Mouse (Mus musculus): ENCODE data around the gene Gm20683. TPM values are rescaled to one million over a fixed set of nuclear protein-coding genes. Genes with fewer than 3 reads are reported as not detected.
A peak's percentile ranks its signal among the peaks of the same experiment; 100 is the strongest.

The Gm20683 gene
- polyA plus RNA-seq, 1 experiment from 2014 or later: 3.0 TPM

DNA sequence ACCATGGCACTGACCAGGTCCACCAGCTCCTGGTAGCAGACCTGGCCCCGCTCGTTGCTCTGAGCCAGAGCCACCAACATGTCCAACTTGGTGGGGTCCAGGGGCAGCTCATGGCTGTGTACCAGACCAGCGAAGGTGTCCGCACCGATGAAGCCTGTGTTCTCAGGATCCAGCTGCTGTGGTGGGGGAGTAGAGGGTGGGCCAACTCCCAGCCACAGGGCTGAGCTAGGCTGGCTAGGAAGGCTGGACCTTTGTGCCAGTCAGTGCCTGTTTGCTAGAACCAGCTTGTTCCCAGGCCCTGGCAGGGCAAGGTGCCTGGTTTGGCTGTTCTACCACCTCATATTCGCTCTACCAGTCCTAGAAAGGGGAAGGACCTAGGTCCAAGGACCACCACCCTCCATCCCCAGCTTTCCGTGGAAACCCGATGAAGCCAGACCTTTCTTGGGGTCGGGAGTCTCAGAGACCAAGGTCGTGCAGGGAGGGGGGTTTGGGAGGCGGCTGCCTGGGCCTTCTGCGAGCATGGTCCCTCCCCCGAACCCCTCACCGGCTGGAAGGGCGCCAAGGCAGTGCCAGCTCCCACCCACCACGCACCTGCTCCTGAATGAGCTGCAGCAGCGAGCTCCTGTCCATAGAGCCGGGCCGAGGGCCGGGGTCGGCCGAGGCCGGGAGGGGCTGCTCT, 5.0 kb downstream of the Gm20683 start:
- peaks cover 63% of the 10 kb centered on the region for H3K4me1 ChIP-seq
- peak overlapping the region; percentile 95 for H3K4me2 ChIP-seq
- WGBS: 18% methylated on average over 23 of the region's 23 CpGs
- H3K27ac ChIP-seq: peak overlapping the region; percentile 85
- no peaks in the 10 kb centered on the region for H3K9me3 ChIP-seq (replicated peaks)
- H3K27me3 ChIP-seq: no peaks in the 10 kb centered on the region
- peak overlapping the region; percentile 42 for H3K4me3 ChIP-seq (replicated peaks)
- H3K9ac ChIP-seq: peak overlapping the region; percentile 42
- H3K36me3 ChIP-seq: peaks cover 56% of the 10 kb centered on the region
- ATAC-seq (replicated peaks; ENCODE audit: low FRiP score): no peak; the same call in 1 of the 2 replicates

GRCm38 (mm10) chr17:25835816-25836215, 5.7 kb downstream of the Gm20683 start:
- peak overlapping the region; percentile 42; the same call in 1 of the 2 replicates for H3K9ac ChIP-seq
- H3K36me3 ChIP-seq: peaks cover 56% of the 10 kb centered on the region
- H3K9me3 ChIP-seq (replicated peaks): no peaks in the 10 kb centered on the region
- H3K4me3 ChIP-seq (replicated peaks): peak overlapping the region; percentile 42; the same call in 1 of the 2 replicates
- no peak for ATAC-seq (replicated peaks; ENCODE audit: low FRiP score)
- no peaks in the 10 kb centered on the region for H3K27me3 ChIP-seq
- peak overlapping the region; percentile 85 for H3K27ac ChIP-seq
- 91% methylated on average over 16 of the region's 16 CpGs for WGBS
- H3K4me1 ChIP-seq: peaks cover 70% of the 10 kb centered on the region
- H3K4me2 ChIP-seq: peak overlapping the region; percentile 95

GRCm38 (mm10) chr17:25835301-25835700, 6.3 kb downstream of the Gm20683 start:
- 90% methylated on average over 7 of the region's 7 CpGs for WGBS
- no peak overlapping the region for H3K9ac ChIP-seq
- peaks cover 56% of the 10 kb centered on the region for H3K36me3 ChIP-seq
- 0 out of 2 replicates have a peak overlapping the region, but pooled peaks have one; percentile 64 for H3K4me3 ChIP-seq (replicated peaks)
- peaks cover 74% of the 10 kb centered on the region for H3K4me1 ChIP-seq
- no peaks in the 10 kb centered on the region for H3K9me3 ChIP-seq (replicated peaks)
- peak overlapping the region; percentile 95 for H3K4me2 ChIP-seq
- H3K27me3 ChIP-seq: no peaks in the 10 kb centered on the region
- ATAC-seq (replicated peaks; ENCODE audit: low FRiP score): no peak
- no peak overlapping the region for H3K27ac ChIP-seq

- H3K4me2 ChIP-seq: peak overlapping the region; percentile 95
- H3K9ac ChIP-seq: peak overlapping the region; percentile 73
- H3K9me3 ChIP-seq (replicated peaks): no peaks in the 10 kb centered on the region
- no peak for ATAC-seq (replicated peaks; ENCODE audit: low FRiP score)
- peaks cover 77% of the 10 kb centered on the region for H3K4me1 ChIP-seq
- H3K27ac ChIP-seq: peak overlapping the region; percentile 100
- H3K4me3 ChIP-seq (replicated peaks): peak overlapping the region; percentile 64
- H3K36me3 ChIP-seq: peaks cover 56% of the 10 kb centered on the region
- WGBS: 83% methylated on average over 12 of the region's 12 CpGs
- H3K27me3 ChIP-seq: no peaks in the 10 kb centered on the region
Observed at GRCm38 (mm10) chr17:25834595-25835222, 6.9 kb downstream of the Gm20683 start.

- H3K9me3 ChIP-seq (replicated peaks): no peaks in the 10 kb centered on the region
- ATAC-seq (replicated peaks; ENCODE audit: low FRiP score): no peak
- peak overlapping the region; percentile 100 for H3K27ac ChIP-seq
- peak overlapping the region; percentile 95 for H3K4me2 ChIP-seq
- peaks cover 82% of the 10 kb centered on the region for H3K4me1 ChIP-seq
- peak overlapping the region; percentile 64 for H3K4me3 ChIP-seq (replicated peaks)
- 11% methylated on average over 6 of the region's 6 CpGs for WGBS
- peak overlapping the region; percentile 73 for H3K9ac ChIP-seq
- no peaks in the 10 kb centered on the region for H3K27me3 ChIP-seq
- H3K36me3 ChIP-seq: peaks cover 49% of the 10 kb centered on the region
Observed at GRCm38 (mm10) chr17:25833961-25834594, 7.5 kb downstream of the Gm20683 start.

DNA sequence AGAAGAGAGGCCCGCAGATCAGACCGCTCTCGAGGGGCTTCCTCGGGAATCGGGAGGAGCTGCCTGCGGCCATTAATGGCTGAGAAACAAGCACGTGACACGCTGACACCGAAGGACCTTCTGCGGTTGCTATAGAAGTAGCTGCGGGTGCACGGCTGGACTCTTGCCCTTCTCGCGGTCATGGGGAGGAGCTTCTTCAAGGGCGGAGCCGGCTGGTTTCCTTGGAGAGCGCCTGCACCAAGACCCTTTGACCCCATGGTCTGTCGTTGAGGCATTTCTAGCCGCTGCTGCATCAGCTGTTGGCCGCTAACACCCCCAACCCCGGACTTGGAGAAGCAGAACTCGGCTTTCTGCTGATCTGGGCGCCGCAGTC, 8.3 kb downstream of the Gm20683 start, which contains the start of gene Stub1:
TSS of gene Stub1 (minus strand) at position 114 of the 373 bp plus-strand sequence.
- Histone ChIP-seq H3K27ac (peak within 1 kb of the TSS; percentile 100), H3K9me3 (replicated peaks) (no peaks in the 10 kb centered on the region), H3K27me3 (no peaks in the 10 kb centered on the region), H3K9ac (peak within 1 kb of the TSS; percentile 73), H3K4me2 (peak within 1 kb of the TSS; percentile 95), H3K4me3 (replicated peaks) (peak within 1 kb of the TSS; percentile 64), H3K36me3 (peaks cover 43% of the 10 kb centered on the region), H3K4me1 (peaks cover 82% of the 10 kb centered on the region)
- ATAC-seq (replicated peaks; ENCODE audit: low FRiP score): peak; percentile 69
- under 1% methylated on average over 24 of the region's 24 CpGs for WGBS

DNA sequence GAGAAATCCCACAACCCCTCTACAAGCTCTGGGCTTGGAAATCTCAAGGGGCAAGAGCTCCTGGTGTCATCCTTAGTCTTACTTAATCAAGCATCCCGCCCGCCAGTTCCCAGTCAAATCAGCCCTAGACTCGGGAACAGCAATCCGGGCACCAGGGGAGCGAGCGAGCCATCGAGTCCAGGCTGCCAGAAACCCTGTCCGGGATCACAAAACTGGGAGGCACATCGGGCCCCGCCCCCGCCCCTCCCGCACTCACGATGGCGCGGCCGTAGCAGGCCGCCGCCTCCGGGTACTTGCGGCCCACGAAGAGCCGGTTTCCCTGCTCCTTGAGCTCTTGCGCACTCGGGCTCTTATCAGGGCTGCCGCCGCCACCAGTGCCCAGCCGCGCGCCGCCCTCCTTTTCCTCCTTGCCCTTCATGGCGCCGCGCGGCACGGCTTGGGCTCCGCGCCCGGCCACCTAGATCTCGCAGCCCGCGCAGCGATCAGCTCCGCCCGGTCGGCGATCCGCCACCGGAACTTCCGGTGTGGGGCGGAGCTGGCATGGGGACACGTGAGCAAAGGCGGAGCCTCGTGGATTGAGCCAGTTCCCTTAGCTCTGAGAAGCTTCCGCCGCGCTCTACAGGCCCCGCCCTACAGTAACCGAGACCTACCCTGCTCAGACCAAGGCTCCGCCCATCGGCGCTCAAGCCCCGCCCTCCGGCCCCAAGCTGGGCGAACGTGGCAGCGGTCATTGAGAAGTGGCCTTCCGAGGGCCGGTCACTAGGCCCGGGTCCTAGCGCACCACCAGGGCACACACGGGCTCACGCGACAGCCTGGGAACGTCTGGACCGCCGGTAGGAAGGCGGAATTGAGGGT, 8.9 kb downstream of the Gm20683 start:
- Histone ChIP-seq H3K4me2 (peak overlapping the region; percentile 95), H3K9ac (peak overlapping the region; percentile 73), H3K4me3 (replicated peaks) (peak overlapping the region; percentile 64), H3K4me1 (peaks cover 82% of the 10 kb centered on the region), H3K9me3 (replicated peaks) (no peaks in the 10 kb centered on the region), H3K27ac (peak overlapping the region; percentile 100), H3K27me3 (no peaks in the 10 kb centered on the region), H3K36me3 (peaks cover 42% of the 10 kb centered on the region)
- ATAC-seq (replicated peaks; ENCODE audit: low FRiP score): peak; percentile 89
- WGBS: under 1% methylated on average over 76 of the region's 77 CpGs

GRCm38 (mm10) chr17:25831451-25832281, 9.9 kb downstream of the Gm20683 start:
- H3K9ac ChIP-seq: peak overlapping the region; percentile 73
- H3K4me3 ChIP-seq (replicated peaks): peak overlapping the region; percentile 64
- H3K4me1 ChIP-seq: peaks cover 75% of the 10 kb centered on the region
- peak overlapping the region; percentile 95 for H3K4me2 ChIP-seq
- H3K9me3 ChIP-seq (replicated peaks): no peaks in the 10 kb centered on the region
- no peaks in the 10 kb centered on the region for H3K27me3 ChIP-seq
- ATAC-seq (replicated peaks; ENCODE audit: low FRiP score): no peak
- peak overlapping the region; percentile 100 for H3K27ac ChIP-seq
- WGBS: 55% methylated on average over 21 of the region's 21 CpGs
- H3K36me3 ChIP-seq: peaks cover 51% of the 10 kb centered on the region

- Histone ChIP-seq H3K9ac (peak overlapping the region; percentile 73; the same call in 1 of the 2 replicates), H3K9me3 (replicated peaks) (no peaks in the 10 kb centered on the region), H3K27ac (0 out of 2 replicates have a peak overlapping the region, but pooled peaks have one; percentile 95), H3K36me3 (peaks cover 57% of the 10 kb centered on the region), H3K4me1 (peaks cover 73% of the 10 kb centered on the region), H3K4me3 (replicated peaks) (peak overlapping the region; percentile 64), H3K27me3 (no peaks in the 10 kb centered on the region), H3K4me2 (peak overlapping the region; percentile 95)
- ATAC-seq (replicated peaks; ENCODE audit: low FRiP score): no peak
- 90% methylated on average over 14 of the region's 14 CpGs for WGBS
Observed at GRCm38 (mm10) chr17:25830806-25831431, 10.6 kb downstream of the Gm20683 start.

DNA sequence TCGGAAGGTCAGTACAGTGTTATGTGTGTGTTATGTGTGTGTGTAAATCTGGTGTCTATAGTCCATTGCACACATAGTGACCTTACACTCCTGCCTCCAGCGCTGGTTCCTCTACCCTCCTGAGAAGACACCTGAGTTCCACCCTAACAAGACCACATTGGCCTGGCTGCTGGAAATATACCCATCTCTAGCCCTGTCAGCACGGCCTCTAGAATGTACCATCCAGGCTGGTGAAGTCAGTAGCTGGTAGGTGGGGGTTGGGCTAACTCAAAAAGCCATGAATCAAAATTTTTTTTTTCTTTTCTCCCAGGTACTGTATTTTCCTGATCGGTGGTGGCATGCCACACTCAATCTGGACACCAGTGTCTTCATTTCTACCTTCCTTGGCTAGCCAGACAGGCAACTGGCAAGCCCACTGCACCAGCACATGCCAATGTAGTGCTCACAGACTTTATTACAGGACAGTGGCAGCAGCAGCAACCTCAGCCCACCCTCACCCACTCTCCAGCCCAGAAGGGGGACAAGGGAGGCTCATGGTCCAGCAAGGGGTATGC, 11.3 kb downstream of the Gm20683 start:
- ATAC-seq (replicated peaks; ENCODE audit: low FRiP score): no peak
- H3K9ac ChIP-seq: 0 out of 2 replicates have a peak overlapping the region, but pooled peaks have one; percentile 66
- H3K27ac ChIP-seq: 0 out of 2 replicates have a peak overlapping the region, but pooled peaks have one; percentile 95
- no peaks in the 10 kb centered on the region for H3K9me3 ChIP-seq (replicated peaks)
- H3K4me2 ChIP-seq: peak overlapping the region; percentile 95
- H3K36me3 ChIP-seq: peaks cover 56% of the 10 kb centered on the region
- WGBS: 85% methylated on average over 4 of the region's 4 CpGs
- H3K4me1 ChIP-seq: peaks cover 71% of the 10 kb centered on the region
- no peaks in the 10 kb centered on the region for H3K27me3 ChIP-seq
- peak overlapping the region; percentile 64 for H3K4me3 ChIP-seq (replicated peaks)
